Mouse (Mus musculus) intestine, postnatal 0 days (tissue): ENCODE data around the gene Ift22. TPM values are rescaled to one million over a fixed set of nuclear protein-coding genes. Genes with fewer than 3 reads are reported as not detected.

ENCODE experiments used
- ATAC-seq: fragments of 200-750 bp; cut with Nextera tagmentation; 2 replicates; pipeline ENCODE4 v1.8.0; 2017; ENCODE audit warnings: mild to moderate bottlenecking, moderate TSS enrichment, moderate library complexity
- H3K27ac ChIP-seq: fragments of 300-500 bp; sonication (generic); 2 replicates; pipeline ENCODE4 v1.5.1; 2014; ENCODE audit warnings: mild to moderate bottlenecking, low read depth, low read length, moderate library complexity
- H3K27me3 ChIP-seq: fragments of 300-500 bp; sonication (generic); replicated peaks from 2 replicates; pipeline ENCODE4 v1.6.1; 2014; ENCODE audit warnings: low read length, mixed read lengths; ENCODE audit not compliant: control insufficient read depth, insufficient read depth
- H3K36me3 ChIP-seq: fragments of 300-500 bp; sonication (generic); 2 replicates; pipeline ENCODE4 v1.6.1; 2014; ENCODE audit warnings: mild to moderate bottlenecking, moderate library complexity; ENCODE audit not compliant: control insufficient read depth, insufficient read depth
- H3K4me1 ChIP-seq: fragments of 300-500 bp; sonication (generic); replicated peaks from 2 replicates; pipeline ENCODE4 v1.6.1; 2014; ENCODE audit warnings: antibody characterized with exemption, low read length, mixed read lengths; ENCODE audit not compliant: control insufficient read depth, insufficient read depth
- H3K4me2 ChIP-seq: fragments of 300-500 bp; sonication (generic); replicated peaks from 2 replicates; pipeline ENCODE4 v1.6.1; 2014; ENCODE audit warnings: low read depth, mild to moderate bottlenecking, moderate library complexity
- H3K4me3 ChIP-seq: fragments of 300-500 bp; sonication (generic); 2 replicates; pipeline ENCODE4 v1.5.1; 2014; ENCODE audit warnings: low read depth, low read length
- H3K9ac ChIP-seq: fragments of 300-500 bp; sonication (generic); 2 replicates; pipeline ENCODE4 v1.6.1; 2014; ENCODE audit warnings: mild to moderate bottlenecking, low read depth, low read length
- H3K9me3 ChIP-seq: fragments of 300-500 bp; sonication (generic); 2 replicates; pipeline ENCODE4 v1.6.1; 2016; ENCODE audit warnings: mixed run types; ENCODE audit not compliant: control insufficient read depth
- CTCF ChIP-seq: sonication (generic); IDR thresholded peaks from 2 replicates; pipeline ENCODE4 v1.5.1; 2016; ENCODE audit warnings: low read depth, mild to moderate bottlenecking, control low read depth, antibody characterized with exemption, moderate library complexity
- WGBS: fragments of 180-500 bp; shearing (Covaris S2); extraction: QIAGEN DNeasy Blood & Tissue Kit; methylation state at CpG from one replicate; pipeline ENCODE4 v1.1.7; 2014; 5-methylcytosine and 5-hydroxymethylcytosine counted together
- polyA plus RNA-seq: library from polyadenylated mRNA; unstranded; fragments of >200 nt; fragmentation: Nextera tagmentation; extraction: Ambion mirVana; gene quantifications from 2 replicates; pipeline ENCODE4 v1.2.1, GENCODE M21; 2015

The Ift22 gene
- polyA plus RNA-seq, 1 experiment from 2014 or later: 25.2 TPM

DNA sequence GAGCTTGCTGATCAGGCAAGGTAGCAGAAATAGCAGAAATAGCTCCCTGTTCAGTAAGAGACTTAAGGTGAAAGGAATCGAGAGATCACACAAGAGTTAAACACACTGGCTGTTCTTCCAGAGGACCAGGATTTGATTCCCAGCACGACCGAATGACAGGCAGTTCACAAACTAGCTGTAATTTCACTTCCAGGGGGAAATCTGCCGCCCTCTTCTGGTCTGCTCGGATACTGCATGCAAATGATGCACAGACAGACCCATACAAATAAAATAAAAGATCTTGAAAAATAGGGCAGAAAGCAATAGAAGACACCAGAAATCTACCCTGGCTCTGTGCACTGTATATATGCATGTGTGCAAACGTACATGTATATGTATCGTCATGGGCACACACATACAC is 2.3 kb upstream of the Ift22 start:
- ATAC-seq: no peak
- H3K4me3 ChIP-seq: no peak overlapping the region
- 53% methylated on average over 7 of the region's 7 CpGs for WGBS
- H3K36me3 ChIP-seq: no peaks in the 10 kb centered on the region
- no peak overlapping the region for H3K9ac ChIP-seq
- H3K4me1 ChIP-seq: no peaks in the 10 kb centered on the region
- H3K4me2 ChIP-seq: no peak overlapping the region
- TF ChIP-seq CTCF: peak; percentile 65
- no peaks in the 10 kb centered on the region for H3K9me3 ChIP-seq
- H3K27ac ChIP-seq: no peak overlapping the region
- H3K27me3 ChIP-seq: no peaks in the 10 kb centered on the region

GRCm38 (mm10) chr5:136907587-136907986 is 363 bp upstream of the Ift22 start:
- Histone ChIP-seq H3K4me3 (peak overlapping the region; percentile 64), H3K4me2 (peak overlapping the region; percentile 78), H3K9ac (no peak overlapping the region), H3K4me1 (no peaks in the 10 kb centered on the region), H3K27me3 (no peaks in the 10 kb centered on the region), H3K36me3 (peaks cover 13% of the 10 kb centered on the region; the same call in 1 of the 2 replicates), H3K9me3 (no peaks in the 10 kb centered on the region), H3K27ac (no peak overlapping the region)
- no peak for TF ChIP-seq CTCF
- WGBS: 35% methylated on average over 9 of the region's 9 CpGs
- no peak for ATAC-seq

GRCm38 (mm10) chr5:136914183-136914582 is 6.2 kb downstream of the Ift22 start:
- Histone ChIP-seq H3K9me3 (no peaks in the 10 kb centered on the region), H3K36me3 (peaks cover 24% of the 10 kb centered on the region), H3K27me3 (no peaks in the 10 kb centered on the region), H3K9ac (no peak overlapping the region), H3K27ac (no peak overlapping the region), H3K4me2 (no peak overlapping the region), H3K4me1 (no peaks in the 10 kb centered on the region), H3K4me3 (no peak overlapping the region)
- WGBS: 90% methylated on average over 3 of the region's 3 CpGs
- ATAC-seq: no peak
- TF ChIP-seq CTCF: no peak

- Histone ChIP-seq H3K4me2 (no peak overlapping the region), H3K27me3 (no peaks in the 10 kb centered on the region), H3K36me3 (peaks cover 9% of the 10 kb centered on the region), H3K9me3 (no peaks in the 10 kb centered on the region), H3K9ac (no peak overlapping the region), H3K4me1 (0 out of 2 replicates have a peak, but pooled peaks cover 3% of the 10 kb centered on the region), H3K27ac (no peak overlapping the region), H3K4me3 (no peak overlapping the region)
- WGBS: 96% methylated on average over 8 of the region's 8 CpGs
- no peak for TF ChIP-seq CTCF
- ATAC-seq: no peak
These were observed 9.8 kb downstream of the Ift22 start for GRCm38 (mm10) chr5:136917613-136918242.

DNA sequence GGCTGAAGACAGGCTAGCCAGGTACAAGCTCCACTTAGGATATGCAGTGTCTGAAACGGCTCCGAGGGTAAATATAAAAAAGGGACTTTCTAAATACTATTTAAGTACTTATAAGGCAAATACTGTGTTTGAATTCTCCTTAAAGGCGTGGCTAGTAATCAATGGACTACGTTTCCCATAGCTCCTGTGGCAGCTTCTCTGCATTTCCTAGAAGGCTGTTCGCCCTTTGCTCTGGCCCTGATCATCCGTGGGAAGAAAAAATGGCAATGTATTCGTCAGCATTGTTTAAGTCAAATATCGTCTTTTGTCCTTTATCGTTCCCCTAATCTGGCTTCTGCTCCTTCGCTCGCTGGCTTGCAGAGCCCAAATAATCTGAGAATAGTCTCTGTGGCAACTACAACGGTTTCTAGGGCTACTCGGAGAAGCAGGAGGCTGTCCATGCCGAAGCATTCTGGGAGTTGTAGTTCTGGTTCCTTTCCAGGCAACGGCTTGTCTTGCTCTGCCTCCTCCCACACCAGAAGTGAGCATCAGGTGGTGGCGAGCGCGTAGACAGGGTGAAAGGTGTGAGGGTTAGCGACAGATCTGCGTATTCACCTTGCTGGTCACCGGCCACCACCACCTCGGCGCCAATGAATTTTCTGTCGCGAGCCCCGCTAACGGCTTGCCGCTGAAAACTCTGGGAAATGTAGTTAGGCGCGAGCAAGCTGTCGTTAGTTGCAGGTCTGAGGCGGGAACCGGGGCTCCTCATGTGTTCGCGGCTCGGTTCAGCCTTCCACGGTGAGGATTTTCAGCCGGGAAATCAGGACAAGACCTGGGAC is 10.9 kb downstream of the Ift22 start:
- ATAC-seq: peak; percentile 61
- Histone ChIP-seq H3K36me3 (no peaks in the 10 kb centered on the region), H3K4me2 (peak overlapping the region; percentile 81), H3K27me3 (no peaks in the 10 kb centered on the region), H3K27ac (peak overlapping the region; percentile 35), H3K9me3 (no peaks in the 10 kb centered on the region), H3K4me1 (0 out of 2 replicates have a peak, but pooled peaks cover 3% of the 10 kb centered on the region), H3K4me3 (peak overlapping the region; percentile 65), H3K9ac (peak overlapping the region; percentile 53)
- WGBS: 2% methylated on average over 38 of the region's 38 CpGs
- no peak for TF ChIP-seq CTCF

DNA sequence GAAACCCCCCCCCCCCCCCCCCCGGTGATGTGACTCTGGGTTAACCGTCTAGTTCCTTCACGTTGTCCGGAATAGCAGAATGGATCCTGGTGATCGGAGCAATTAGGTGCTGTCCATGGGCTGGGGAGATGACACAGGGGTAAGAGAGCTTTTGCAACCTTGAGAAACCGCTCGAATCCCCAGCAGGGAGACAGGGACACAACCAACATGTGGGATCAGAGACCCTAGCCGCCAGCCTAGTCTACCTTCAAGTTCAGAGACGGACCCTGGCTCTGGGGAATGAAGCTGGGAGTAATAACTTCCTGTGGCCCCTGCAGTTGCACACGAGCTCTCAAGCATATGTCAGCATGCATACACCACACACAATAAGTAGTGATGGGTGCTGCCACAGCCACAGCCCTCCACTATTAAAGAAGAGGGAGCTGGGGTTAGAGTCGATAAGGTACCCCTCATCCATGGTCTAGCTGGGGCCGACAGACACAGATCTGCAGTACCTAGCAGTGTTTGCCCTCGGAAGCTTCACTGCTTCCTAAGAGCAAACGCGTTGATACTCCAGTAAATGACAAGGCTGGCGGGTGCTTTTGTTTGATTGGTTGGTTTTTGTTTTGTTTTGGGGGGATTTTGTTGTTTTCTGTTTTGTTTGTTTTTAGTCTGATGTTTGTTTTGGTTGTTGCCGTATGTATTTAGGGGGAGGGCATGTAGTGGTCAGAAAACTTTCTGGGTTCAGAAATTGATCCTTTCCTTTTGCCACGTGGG is 11.8 kb downstream of the Ift22 start:
- 0 out of 2 replicates have a peak overlapping the region, but pooled peaks have one; percentile 35 for H3K27ac ChIP-seq
- no peak for ATAC-seq

More for the DNA sequence above, 11.8 kb downstream of the Ift22 start:
- H3K4me3 ChIP-seq: peak overlapping the region; percentile 65
- peak overlapping the region; percentile 81 for H3K4me2 ChIP-seq
- H3K27me3 ChIP-seq: no peaks in the 10 kb centered on the region
- H3K4me1 ChIP-seq: 0 out of 2 replicates have a peak, but pooled peaks cover 3% of the 10 kb centered on the region
- WGBS: 21% methylated on average over 18 of the region's 18 CpGs
- H3K9me3 ChIP-seq: no peaks in the 10 kb centered on the region
- TF ChIP-seq CTCF: no peak
- H3K9ac ChIP-seq: peak overlapping the region; percentile 53
- H3K36me3 ChIP-seq: no peaks in the 10 kb centered on the region
